Mouse (Mus musculus): ENCODE data around the gene Pex7. TPM values are rescaled to one million over a fixed set of nuclear protein-coding genes. Genes with fewer than 3 reads are reported as not detected.

Pex7 gene
- polyA plus RNA-seq, 1 experiment from 2014 or later = 28.9 TPM

GRCm38 (mm10) chr10:19818723-19819355 lies 88.7 kb downstream of the Pex7 start:
- no peaks in the 10 kb centered on the region for H3K27me3 ChIP-seq

GRCm38 (mm10) chr10:19815371-19815770 lies 92.1 kb downstream of the Pex7 start:
- 49% methylated on average over 8 of the region's 8 CpGs for WGBS

More at GRCm38 (mm10) chr10:19818723-19819355, 88.7 kb downstream of the Pex7 start:
- Histone ChIP-seq H3K9me3 (no peaks in the 10 kb centered on the region), H3K4me3 (no peak overlapping the region), H3K4me1 (replicated peaks) (no peaks in the 10 kb centered on the region), H3K36me3 (no peaks in the 10 kb centered on the region), H3K4me2 (no peak overlapping the region), H3K9ac (no peak overlapping the region), H3K27ac (replicated peaks) (no peak overlapping the region)
- no peak for ATAC-seq (ENCODE audit: low FRiP score, low read depth)
- WGBS = 51% methylated on average over 16 of the region's 16 CpGs

GRCm38 (mm10) chr10:19811436-19812172 lies 95.9 kb downstream of the Pex7 start:
- H3K9me3 ChIP-seq = no peaks in the 10 kb centered on the region
- no peaks in the 10 kb centered on the region for H3K4me1 ChIP-seq (replicated peaks)
- no peak overlapping the region for H3K4me2 ChIP-seq
- 62% methylated on average over 9 of the region's 9 CpGs for WGBS
- no peak overlapping the region for H3K4me3 ChIP-seq
- no peak overlapping the region for H3K27ac ChIP-seq (replicated peaks)
- ATAC-seq (ENCODE audit: low FRiP score, low read depth) = peak; percentile 45; the same call in 1 of the 2 replicates
- H3K9ac ChIP-seq = no peak overlapping the region
- no peaks in the 10 kb centered on the region for H3K36me3 ChIP-seq
- no peaks in the 10 kb centered on the region for H3K27me3 ChIP-seq

More at GRCm38 (mm10) chr10:19815371-19815770, 92.1 kb downstream of the Pex7 start:
- H3K4me3 ChIP-seq = no peak overlapping the region
- H3K4me2 ChIP-seq = no peak overlapping the region
- no peak overlapping the region for H3K9ac ChIP-seq
- no peak overlapping the region for H3K27ac ChIP-seq (replicated peaks)
- H3K4me1 ChIP-seq (replicated peaks) = no peaks in the 10 kb centered on the region
- no peak for ATAC-seq (ENCODE audit: low FRiP score, low read depth)
- H3K9me3 ChIP-seq = no peaks in the 10 kb centered on the region
- H3K36me3 ChIP-seq = no peaks in the 10 kb centered on the region
- no peaks in the 10 kb centered on the region for H3K27me3 ChIP-seq

GRCm38 (mm10) chr10:19804763-19805162 lies 102.7 kb downstream of the Pex7 start:
- no peaks in the 10 kb centered on the region for H3K9me3 ChIP-seq
- H3K27ac ChIP-seq (replicated peaks) = no peak overlapping the region
- H3K27me3 ChIP-seq = no peaks in the 10 kb centered on the region
- ATAC-seq (ENCODE audit: low FRiP score, low read depth) = no peak
- H3K9ac ChIP-seq = no peak overlapping the region
- no peak overlapping the region for H3K4me3 ChIP-seq
- H3K36me3 ChIP-seq = no peaks in the 10 kb centered on the region
- H3K4me2 ChIP-seq = no peak overlapping the region
- 92% methylated on average over 7 of the region's 7 CpGs for WGBS
- no peaks in the 10 kb centered on the region for H3K4me1 ChIP-seq (replicated peaks)

Other genes with a start within 250 kb of the Pex7 start
- 0.58 and 0.82 TPM in 2 replicates for gene Il20ra, start 195.1 kb downstream of the Pex7 start, polyA plus RNA-seq (2015; fragmentation: Nextera tagmentation; extraction: Ambion mirVana)
- gene Slc35d3, start 56.2 kb downstream of the Pex7 start, polyA plus RNA-seq (2015; fragmentation: Nextera tagmentation; extraction: Ambion mirVana) = 2.8 and 3.4 TPM in 2 replicates
- 1.2 and 1.4 TPM in 2 replicates for gene Map3k5, start 26.8 kb upstream of the Pex7 start, polyA plus RNA-seq (2015; fragmentation: Nextera tagmentation; extraction: Ambion mirVana)
- 10.3 and 10.7 TPM in 2 replicates for gene Map7, start 240.8 kb upstream of the Pex7 start, polyA plus RNA-seq (2015; fragmentation: Nextera tagmentation; extraction: Ambion mirVana)